Mouse (Mus musculus): ENCODE data around the gene Itga2b.

GRCm38 (mm10) chr11:102418887-102419286 is 51.0 kb downstream of the Itga2b start:
- TF ChIP-seq CTCF (IDR thresholded peaks at IDR 0.05; ENCODE audit: extremely low read depth, insufficient read depth, low read length) (no peak), POLR2A (IDR thresholded peaks at IDR 0.05; ENCODE audit: extremely low read depth, insufficient read depth, low read length) (no peak)
